Mouse (Mus musculus) CH12.LX (cell line): ENCODE results near the gene Eefsec. TPM values are rescaled to one million over a fixed set of nuclear protein-coding genes. Genes with fewer than 3 reads are reported as not detected.

Source experiments
- DNase-seq: peaks from one replicate; pipeline ENCODE4 v3.0.0-alpha.2; 2013; ENCODE audit errors: extremely low read depth
- H3K27ac ChIP-seq: 2 replicates; pipeline ENCODE4 v1.5.1; 2012; ENCODE audit warnings: low read depth, mild to moderate bottlenecking, control low read depth, moderate library complexity; ENCODE audit not compliant: insufficient read depth
- H3K27me3 ChIP-seq: replicated peaks from 2 replicates; pipeline ENCODE3; 2012; ENCODE audit warnings: inconsistent platforms
- H3K36me3 ChIP-seq, 2 experiments: replicated peaks in 1 of 2; 2 replicates each; pipeline versions ENCODE3 to v1.6.1; 2012; ENCODE audit warnings: inconsistent platforms in 1 of 2, low read length in 1 of 2, mild to moderate bottlenecking in 1 of 2, mixed read lengths in 1 of 2, moderate library complexity in 1 of 2; ENCODE audit not compliant: control insufficient read depth in 1 of 2, insufficient read depth in 1 of 2
- H3K4me1 ChIP-seq, 2 experiments: 2 replicates each; pipeline ENCODE4 v1.6.1; 2012; ENCODE audit warnings: inconsistent platforms in 1 of 2, moderate library complexity in 1 of 2; ENCODE audit not compliant: insufficient read depth in 2 of 2, control insufficient read depth in 1 of 2
- H3K4me2 ChIP-seq: 2 replicates; pipeline ENCODE4 v1.6.1; 2012; ENCODE audit warnings: low read depth, mild to moderate bottlenecking, control low read depth; ENCODE audit not compliant: poor library complexity, insufficient read depth, severe bottlenecking
- H3K4me3 ChIP-seq, 3 experiments: fragments of 150-350 bp in 1 of 3; sonication (generic) in 1 of 3; replicated peaks in 1 of 3; 2 replicates each; pipeline versions ENCODE3 to v1.5.1; 2011 to 2012; ENCODE audit warnings: low read depth in 2 of 3, low read length in 2 of 3, mild to moderate bottlenecking in 2 of 3, moderate library complexity in 2 of 3, control low read depth in 1 of 3, improper control_type of control experiment in 1 of 3, inconsistent platforms in 1 of 3, mixed read lengths in 1 of 3; ENCODE audit not compliant: poor library complexity in 1 of 3
- H3K79me2 ChIP-seq: replicated peaks from 2 replicates; pipeline ENCODE4 v1.6.1; 2012; ENCODE audit warnings: mild to moderate bottlenecking, moderate library complexity; ENCODE audit not compliant: control insufficient read depth, poor library complexity, insufficient read depth, severe bottlenecking; ENCODE audit errors: extremely low read depth
- H3K9ac ChIP-seq: 2 replicates; pipeline ENCODE4 v1.6.1; 2012; ENCODE audit warnings: low read depth, mild to moderate bottlenecking, control low read depth, moderate library complexity; ENCODE audit not compliant: insufficient read depth
- H3K9me3 ChIP-seq: replicated peaks from 2 replicates; pipeline ENCODE3; 2012; ENCODE audit warnings: low read length, inconsistent platforms, mixed read lengths
- E2F4 ChIP-seq: IDR thresholded peaks from 2 replicates; pipeline ENCODE4 v1.6.1; 2011; ENCODE audit warnings: low read depth, low read length, improper control_type of control experiment; ENCODE audit not compliant: insufficient replicate concordance
- ELF1 ChIP-seq: IDR thresholded peaks from 2 replicates; pipeline ENCODE4 v1.6.1; 2014; ENCODE audit warnings: low read depth, mild to moderate bottlenecking, inconsistent platforms, low read length, improper control_type of control experiment
- ETS1 ChIP-seq: conservative IDR thresholded peaks from 2 replicates; pipeline ENCODE4 v1.6.1; 2012; ENCODE audit warnings: low read depth, mild to moderate bottlenecking, inconsistent platforms, low read length, improper control_type of control experiment, moderate library complexity
- HCFC1 ChIP-seq: IDR thresholded peaks from 2 replicates; pipeline ENCODE4 v1.6.1; 2012; ENCODE audit warnings: low read depth, mild to moderate bottlenecking, inconsistent platforms, low read length, improper control_type of control experiment
- JUN ChIP-seq: IDR thresholded peaks from 2 replicates; pipeline ENCODE4 v1.6.1; 2011; ENCODE audit warnings: low read depth, mild to moderate bottlenecking, low read length, improper control_type of control experiment, moderate library complexity; ENCODE audit not compliant: insufficient read depth
- KAT2A ChIP-seq: IDR thresholded peaks from 2 replicates; pipeline ENCODE4 v1.6.1; 2012; ENCODE audit warnings: low read length, improper control_type of control experiment, inconsistent platforms; ENCODE audit not compliant: insufficient replicate concordance
- MAFK ChIP-seq: IDR thresholded peaks from 2 replicates; pipeline ENCODE4 v1.6.1; 2011; ENCODE audit warnings: low read length, improper control_type of control experiment; ENCODE audit not compliant: insufficient replicate concordance
- MAX ChIP-seq: IDR thresholded peaks from 2 replicates; pipeline ENCODE4 v1.6.1; 2011; ENCODE audit warnings: low read length, improper control_type of control experiment
- MAZ ChIP-seq: IDR thresholded peaks from 2 replicates; pipeline ENCODE4 v1.6.1; 2012; ENCODE audit warnings: low read depth, mild to moderate bottlenecking, inconsistent platforms, low read length, improper control_type of control experiment, moderate library complexity
- MEF2A ChIP-seq: IDR thresholded peaks from 2 replicates; pipeline ENCODE4 v1.6.1; 2014; ENCODE audit warnings: low read depth, mild to moderate bottlenecking, inconsistent platforms, low read length, improper control_type of control experiment, borderline replicate concordance
- MYC ChIP-seq: IDR thresholded peaks from 2 replicates; pipeline ENCODE4 v1.6.1; 2011; ENCODE audit warnings: low read depth, mild to moderate bottlenecking, improper control_type of control experiment, low read length
- NRF1 ChIP-seq: IDR thresholded peaks from 2 replicates; pipeline ENCODE4 v1.6.1; 2014; ENCODE audit warnings: low read depth, mild to moderate bottlenecking, inconsistent platforms, low read length, improper control_type of control experiment, moderate library complexity
- RCOR1 ChIP-seq: conservative IDR thresholded peaks from 2 replicates; pipeline ENCODE4 v1.6.1; 2012; ENCODE audit warnings: low read depth, mild to moderate bottlenecking, inconsistent platforms, low read length, improper control_type of control experiment
- SMC3 ChIP-seq: IDR thresholded peaks from 2 replicates; pipeline ENCODE4 v1.6.1; 2011; ENCODE audit warnings: low read depth, low read length, improper control_type of control experiment
- TBP ChIP-seq: conservative IDR thresholded peaks from 2 replicates; pipeline ENCODE4 v1.6.1; 2011; ENCODE audit warnings: low read depth, low read length, improper control_type of control experiment
- UBTF ChIP-seq: IDR thresholded peaks from 2 replicates; pipeline ENCODE4 v1.6.1; 2012; ENCODE audit warnings: low read depth, mild to moderate bottlenecking, inconsistent platforms, low read length, improper control_type of control experiment, moderate library complexity
- ZC3H11A ChIP-seq: IDR thresholded peaks from 2 replicates; pipeline ENCODE4 v1.6.1; 2012; ENCODE audit warnings: low read depth, mild to moderate bottlenecking, inconsistent platforms, low read length, improper control_type of control experiment
- ZMIZ1 ChIP-seq: IDR thresholded peaks from 2 replicates; pipeline ENCODE4 v1.6.1; 2012; ENCODE audit warnings: low read depth, mild to moderate bottlenecking, inconsistent platforms, low read length, improper control_type of control experiment
- ZNF384 ChIP-seq: IDR thresholded peaks from 2 replicates; pipeline ENCODE4 v1.6.1; 2012; ENCODE audit warnings: low read depth, low read length, improper control_type of control experiment, inconsistent platforms
- dilution Hi-C: fragments of 300-500 bp; cut with MboI; formaldehyde crosslinking; loops from 2 replicates; pipeline ENCODE4 v1.14.3; 2020; ENCODE audit warnings: low sequenced_read_pairs; ENCODE audit not compliant: extremely low pct_unique_long_range_greater_than_20kb, extremely low pct_ligation_motif_present
- in situ Hi-C: fragments of 300-500 bp; cut with MboI; formaldehyde crosslinking; loops from 3 replicates; pipeline ENCODE4 v1.14.3; 2019; ENCODE audit warnings: low sequenced_read_pairs, low pct_ligation_motif_present, low pct_unique_long_range_greater_than_20kb, mixed read lengths
- polyA plus RNA-seq: library from polyadenylated mRNA; unstranded; fragments of >175 nt; gene quantifications from 2 replicates; pipeline ENCODE4 v1.2.1, GENCODE M21; 2012; ENCODE audit warnings: low read depth; ENCODE audit not compliant: insufficient read length
- total RNA-seq, 2 experiments: library from RNA; depleted of rRNA; stranded (reverse); fragments of 300-350 nt in 1 of 2; fragments of >200 nt in 1 of 2; gene quantifications; 2 replicates each; pipeline ENCODE4 v1.2.3; 2012 to 2014

Eefsec gene
- total and polyA plus RNA-seq, 3 experiments, result 26.2 to 48.8 (median 32.1) TPM

DNA sequence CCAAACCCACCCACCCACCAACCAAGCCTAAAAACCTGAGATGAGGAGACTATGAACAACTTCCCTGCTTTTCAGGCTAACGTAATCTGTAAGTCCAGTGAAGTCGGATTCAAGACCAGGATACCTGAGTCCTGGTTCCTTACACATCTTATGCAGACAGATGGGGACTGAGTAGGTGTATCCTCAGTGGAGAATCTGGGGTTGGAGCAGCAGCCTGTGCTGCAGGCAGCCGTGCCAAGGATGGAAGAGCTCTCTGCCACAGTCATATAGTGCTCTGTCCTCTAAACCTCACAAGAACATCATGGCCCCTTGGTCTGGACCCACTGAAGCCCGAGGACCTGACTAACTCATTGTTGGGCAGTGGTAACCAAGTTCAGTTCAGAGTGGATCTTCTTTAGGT, 169.1 kb downstream of the Eefsec start:
- in situ Hi-C loops (no loop called here), dilution Hi-C loops (no loop called here)
- no peaks in the 10 kb centered on the region for H3K4me1 ChIP-seq
- peaks cover 4 to 81% of the 10 kb centered on the region in 2 experiments for H3K36me3 ChIP-seq
- H3K9me3 ChIP-seq, result no peaks in the 10 kb centered on the region
- no peak overlapping the region for H3K27ac ChIP-seq
- H3K27me3 ChIP-seq, result no peaks in the 10 kb centered on the region
- no peak overlapping the region for H3K4me2 ChIP-seq
- DNase-seq, result no peak
- H3K9ac ChIP-seq, result no peak overlapping the region
- H3K4me3 ChIP-seq, result no peak overlapping the region
- TF ChIP-seq SMC3, result no peak
- TF ChIP-seq HCFC1, result no peak
- no peak for TF ChIP-seq TBP
- no peak for TF ChIP-seq ZC3H11A
- TF ChIP-seq E2F4, result no peak
- no peak for TF ChIP-seq NRF1
- no peak for TF ChIP-seq ELF1
- no peak for TF ChIP-seq ZNF384
- no peak for TF ChIP-seq KAT2A
- TF ChIP-seq MAX, result no peak
- no peak for TF ChIP-seq ZMIZ1
- TF ChIP-seq MEF2A, result no peak
- TF ChIP-seq UBTF, result no peak
- TF ChIP-seq JUN, result no peak
- no peak for TF ChIP-seq RCOR1
- no peaks in the 10 kb centered on the region for H3K79me2 ChIP-seq

DNA sequence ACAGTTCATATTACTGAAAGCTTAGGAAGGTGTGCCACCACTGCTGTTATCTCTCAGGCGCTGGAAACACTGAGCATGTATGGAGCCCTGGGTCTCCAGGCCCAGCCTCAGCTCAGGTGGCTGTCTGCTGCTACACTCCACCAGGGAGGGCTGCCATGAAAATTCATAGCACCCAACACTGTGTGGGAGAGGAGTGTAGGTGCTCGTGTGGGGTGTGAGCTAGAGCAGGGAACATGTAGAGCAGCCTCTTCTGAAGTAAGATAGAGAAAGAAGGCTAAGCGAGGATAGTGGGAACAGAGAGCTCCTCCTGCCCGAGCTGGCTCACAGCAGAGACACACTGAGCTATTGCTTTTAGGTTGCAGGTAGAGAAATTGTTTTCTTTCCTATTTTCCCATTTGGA, 170.1 kb downstream of the Eefsec start:
- Histone ChIP-seq H3K27ac (no peak overlapping the region), H3K4me2 (no peak overlapping the region)
- TF ChIP-seq MAFK (no peak), JUN (no peak), MYC (no peak), KAT2A (no peak), MAZ (no peak), RCOR1 (no peak), ETS1 (no peak), MEF2A (no peak)
- TF ChIP-seq, all 38 proteins: peak for 0
- Histone ChIP-seq H3K4me3 (no peak overlapping the region), H3K9ac (no peak overlapping the region), H3K27me3 (no peaks in the 10 kb centered on the region), H3K9me3 (no peaks in the 10 kb centered on the region), H3K36me3 (peaks cover 4 to 79% of the 10 kb centered on the region in 2 experiments), H3K4me1 (no peaks in the 10 kb centered on the region), H3K79me2 (no peaks in the 10 kb centered on the region)
- DNase-seq, result no peak
- in situ Hi-C loops (no loop called here), dilution Hi-C loops (no loop called here)
